Mouse (Mus musculus) liver, embryonic 12.5 days (tissue): Measurements from ENCODE around the gene Tnn. TPM values are rescaled to one million over a fixed set of nuclear protein-coding genes. Genes with fewer than 3 reads are reported as not detected.

Source experiments
- ATAC-seq: fragments of 200-750 bp; cut with Nextera tagmentation; 2 replicates; pipeline ENCODE4 v1.8.0; 2017; ENCODE audit warnings: moderate number of reproducible peaks, mild to moderate bottlenecking, moderate library complexity
- H3K27ac ChIP-seq: fragments of 300-500 bp; sonication (generic); 2 replicates; pipeline ENCODE4 v1.5.1; 2016; ENCODE audit warnings: mild to moderate bottlenecking
- H3K27me3 ChIP-seq: fragments of 300-500 bp; sonication (generic); replicated peaks from 2 replicates; pipeline ENCODE4 v1.6.1; 2016; ENCODE audit warnings: mild to moderate bottlenecking, moderate library complexity
- H3K36me3 ChIP-seq: fragments of 300-500 bp; sonication (generic); 2 replicates; pipeline ENCODE4 v1.6.1; 2016; ENCODE audit warnings: mild to moderate bottlenecking, moderate library complexity
- H3K4me1 ChIP-seq: fragments of 300-500 bp; sonication (generic); 2 replicates; pipeline ENCODE4 v1.6.1; 2016
- H3K4me2 ChIP-seq: fragments of 300-500 bp; sonication (generic); 2 replicates; pipeline ENCODE4 v1.6.1; 2016; ENCODE audit warnings: mild to moderate bottlenecking, moderate library complexity
- H3K4me3 ChIP-seq: fragments of 300-500 bp; sonication (generic); 2 replicates; pipeline ENCODE4 v1.5.1; 2016; ENCODE audit warnings: mild to moderate bottlenecking, moderate library complexity
- H3K9ac ChIP-seq: fragments of 300-500 bp; sonication (generic); 2 replicates; pipeline ENCODE4 v1.6.1; 2016; ENCODE audit warnings: mild to moderate bottlenecking, moderate library complexity
- H3K9me3 ChIP-seq: fragments of 300-500 bp; sonication (generic); replicated peaks from 2 replicates; pipeline ENCODE4 v1.6.1; 2016; ENCODE audit warnings: mild to moderate bottlenecking, moderate library complexity
- WGBS: fragments of 180-500 bp; shearing (Covaris S2); methylation state at CpG from one replicate; pipeline ENCODE4 v1.1.7; 2016; ENCODE audit not compliant: insufficient replicate concordance; 5-methylcytosine and 5-hydroxymethylcytosine counted together
- polyA plus RNA-seq: library from polyadenylated mRNA; unstranded; fragments of >200 nt; fragmentation: Nextera tagmentation; extraction: Ambion mirVana; gene quantifications from 2 replicates; pipeline ENCODE4 v1.2.1, GENCODE M21; 2016

Tnn gene
- polyA plus RNA-seq, 1 experiment from 2014 or later = 0.02 TPM

GRCm38 (mm10) chr1:160144343-160144742, 9.0 kb downstream of the Tnn start:
- Histone ChIP-seq H3K9me3 (no peaks in the 10 kb centered on the region), H3K27ac (no peak overlapping the region), H3K4me2 (no peak overlapping the region), H3K27me3 (no peaks in the 10 kb centered on the region), H3K9ac (no peak overlapping the region), H3K4me1 (no peaks in the 10 kb centered on the region), H3K4me3 (no peak overlapping the region), H3K36me3 (no peaks in the 10 kb centered on the region)
- whole genome bisulfite sequencing = 71% methylated on average over 7 of the region's 7 CpGs
- no peak for ATAC-seq

DNA sequence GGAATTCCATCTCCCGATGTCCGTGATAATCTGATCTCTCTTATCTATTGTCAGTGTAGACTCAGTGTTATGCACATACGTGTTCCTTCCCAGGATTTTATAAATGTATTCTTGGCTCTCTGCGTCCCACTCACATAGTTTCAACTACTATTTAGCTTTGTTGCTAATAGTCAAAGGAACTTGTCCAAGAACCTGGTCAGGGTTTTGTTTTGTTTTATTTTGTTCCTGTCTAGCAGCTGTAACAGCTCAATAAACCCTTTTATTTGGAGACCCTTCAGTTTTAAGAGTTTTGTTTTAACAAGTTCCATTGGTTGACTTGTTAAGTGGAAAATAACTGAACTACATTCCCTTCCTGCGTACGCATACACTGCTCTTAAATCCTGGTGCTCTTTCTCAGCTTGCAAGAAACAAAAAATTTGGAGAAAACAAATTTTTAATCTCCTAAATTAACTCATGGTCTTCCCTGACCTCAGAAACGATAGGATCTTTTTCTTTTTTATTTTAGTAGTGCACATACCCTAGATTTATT, 17.0 kb downstream of the Tnn start:
- no peaks in the 10 kb centered on the region for H3K4me1 ChIP-seq
- no peaks in the 10 kb centered on the region for H3K36me3 ChIP-seq
- no peak overlapping the region for H3K9ac ChIP-seq
- no peak for ATAC-seq
- H3K27me3 ChIP-seq = no peaks in the 10 kb centered on the region
- H3K27ac ChIP-seq = no peak overlapping the region
- H3K4me3 ChIP-seq = no peak overlapping the region
- WGBS = 73% methylated on average over 7 of the region's 7 CpGs
- no peak overlapping the region for H3K4me2 ChIP-seq
- no peaks in the 10 kb centered on the region for H3K9me3 ChIP-seq

DNA sequence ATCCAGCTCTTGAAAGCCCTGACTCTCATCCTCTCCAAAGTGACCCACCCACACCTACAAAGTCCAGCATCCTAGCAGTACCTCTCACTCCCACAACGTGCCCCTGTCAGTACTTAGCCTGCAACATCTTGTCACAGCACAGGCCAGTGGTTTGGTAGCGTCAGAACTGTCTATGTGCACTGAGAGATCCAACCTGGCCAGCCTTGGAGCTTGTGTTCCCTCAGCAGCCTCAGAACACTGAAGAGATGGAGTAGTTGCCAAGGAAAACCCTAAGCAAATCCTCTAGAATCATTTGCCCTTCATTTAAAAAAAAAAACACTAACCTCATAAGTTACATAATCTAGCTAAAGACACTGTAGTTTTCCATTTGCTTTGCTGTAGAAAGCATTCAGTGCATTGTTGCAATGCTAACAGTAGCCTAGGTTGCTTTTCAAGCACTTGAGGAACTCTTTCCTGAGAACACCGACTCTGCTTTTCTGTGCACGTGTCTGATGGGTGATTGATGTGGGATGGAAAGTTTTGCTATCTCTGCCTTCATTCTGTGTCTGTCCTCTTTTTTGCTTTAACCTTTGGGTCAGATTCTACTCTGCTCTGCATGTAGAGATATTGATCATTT, 19.8 kb downstream of the Tnn start:
- H3K4me2 ChIP-seq = no peak overlapping the region
- no peak overlapping the region for H3K4me3 ChIP-seq
- no peak overlapping the region for H3K9ac ChIP-seq
- WGBS = 38% methylated on average over 4 of the region's 4 CpGs
- no peak overlapping the region for H3K27ac ChIP-seq
- no peaks in the 10 kb centered on the region for H3K27me3 ChIP-seq
- no peak for ATAC-seq
- no peaks in the 10 kb centered on the region for H3K36me3 ChIP-seq
- no peaks in the 10 kb centered on the region for H3K4me1 ChIP-seq
- H3K9me3 ChIP-seq = no peaks in the 10 kb centered on the region

- no peak for ATAC-seq
- H3K4me1 ChIP-seq = no peaks in the 10 kb centered on the region
- H3K4me3 ChIP-seq = no peak overlapping the region
- no peak overlapping the region for H3K4me2 ChIP-seq
- H3K36me3 ChIP-seq = no peaks in the 10 kb centered on the region
- no peaks in the 10 kb centered on the region for H3K27me3 ChIP-seq
- 66% methylated on average over 2 of the region's 2 CpGs for WGBS
- H3K9ac ChIP-seq = no peak overlapping the region
- H3K27ac ChIP-seq = no peak overlapping the region
- no peaks in the 10 kb centered on the region for H3K9me3 ChIP-seq
Measured at GRCm38 (mm10) chr1:160123957-160124356, 29.4 kb downstream of the Tnn start.

DNA sequence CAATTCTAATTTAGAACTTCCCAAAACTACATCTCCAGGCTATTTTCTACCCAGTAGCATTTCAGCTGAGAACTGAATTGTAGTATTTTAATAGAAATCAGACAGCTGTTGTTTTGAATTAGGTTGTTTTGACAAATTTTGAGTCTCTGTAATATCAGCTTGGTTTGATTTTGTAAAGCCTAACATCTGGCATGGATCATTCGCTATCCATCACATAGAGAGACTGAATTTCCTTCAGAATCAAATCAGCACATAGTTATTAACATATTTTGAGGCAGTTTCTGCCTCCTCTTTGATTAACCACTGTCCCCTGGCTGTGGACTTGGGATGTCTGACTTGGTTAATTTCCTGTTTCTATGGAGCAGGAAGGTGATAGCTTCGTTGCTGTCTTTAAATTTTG, 44.8 kb downstream of the Tnn start:
- Histone ChIP-seq H3K4me2 (no peak overlapping the region), H3K4me1 (no peaks in the 10 kb centered on the region), H3K9ac (no peak overlapping the region), H3K27me3 (no peaks in the 10 kb centered on the region), H3K36me3 (no peaks in the 10 kb centered on the region), H3K9me3 (no peaks in the 10 kb centered on the region), H3K27ac (no peak overlapping the region), H3K4me3 (no peak overlapping the region)
- 55% methylated on average over 2 of the region's 2 CpGs for WGBS
- no peak for ATAC-seq

DNA sequence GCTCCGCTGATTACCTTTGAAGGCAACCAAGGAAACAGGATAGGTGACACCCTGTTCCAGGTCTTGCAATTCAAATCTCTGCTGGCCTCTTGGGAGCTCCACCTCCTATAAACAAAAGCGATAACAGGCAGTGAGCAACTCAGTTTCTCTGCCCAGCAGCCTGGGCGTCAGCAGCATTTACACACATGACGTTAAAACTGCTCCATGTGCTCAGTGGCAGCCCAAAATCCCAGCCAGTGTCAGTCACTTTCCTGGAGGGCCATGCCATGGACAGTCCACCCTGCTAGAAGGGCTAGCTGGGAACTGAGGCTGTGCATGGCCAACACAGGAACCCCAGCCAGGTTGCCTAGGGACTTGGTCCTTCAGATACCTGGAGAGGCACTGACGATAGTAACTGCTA, 48.0 kb downstream of the Tnn start:
- Histone ChIP-seq H3K27me3 (no peaks in the 10 kb centered on the region), H3K4me2 (no peak overlapping the region), H3K27ac (no peak overlapping the region), H3K9me3 (no peaks in the 10 kb centered on the region), H3K36me3 (no peaks in the 10 kb centered on the region), H3K9ac (no peak overlapping the region), H3K4me1 (no peaks in the 10 kb centered on the region), H3K4me3 (no peak overlapping the region)
- no peak for ATAC-seq
- 73% methylated on average over 5 of the region's 5 CpGs for WGBS

DNA sequence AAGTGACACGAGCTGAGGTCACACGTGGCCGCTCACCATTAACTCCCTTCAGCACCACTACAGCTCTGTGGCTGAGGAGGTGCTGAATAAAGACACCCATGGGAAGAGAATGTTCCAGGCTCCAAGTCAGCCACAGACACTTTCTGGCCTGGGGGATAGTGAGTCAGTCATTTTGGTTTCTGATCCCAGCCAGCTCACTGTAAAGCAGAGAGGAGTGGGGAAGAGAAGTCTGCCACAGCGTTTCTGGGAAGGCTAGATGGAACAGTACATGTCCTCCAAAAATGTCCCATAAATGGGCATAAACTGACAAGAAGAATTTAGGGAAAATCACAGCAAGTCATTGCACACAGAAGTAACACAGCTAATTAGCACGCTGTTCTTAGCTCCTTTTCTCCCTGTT, 52.4 kb downstream of the Tnn start:
- H3K27me3 ChIP-seq = no peaks in the 10 kb centered on the region
- no peak overlapping the region for H3K4me2 ChIP-seq
- no peak overlapping the region for H3K4me3 ChIP-seq
- ATAC-seq = no peak
- no peaks in the 10 kb centered on the region for H3K9me3 ChIP-seq
- H3K27ac ChIP-seq = no peak overlapping the region
- H3K4me1 ChIP-seq = no peaks in the 10 kb centered on the region
- no peak overlapping the region for H3K9ac ChIP-seq
- no peaks in the 10 kb centered on the region for H3K36me3 ChIP-seq
- 72% methylated on average over 5 of the region's 5 CpGs for WGBS

- no peak overlapping the region for H3K4me3 ChIP-seq
- 69% methylated on average over 5 of the region's 5 CpGs for WGBS
- ATAC-seq = no peak
- no peaks in the 10 kb centered on the region for H3K9me3 ChIP-seq
- no peak overlapping the region for H3K4me2 ChIP-seq
- H3K27ac ChIP-seq = no peak overlapping the region
- no peak overlapping the region for H3K9ac ChIP-seq
- no peaks in the 10 kb centered on the region for H3K27me3 ChIP-seq
- no peaks in the 10 kb centered on the region for H3K36me3 ChIP-seq
- H3K4me1 ChIP-seq = no peaks in the 10 kb centered on the region
Measured at GRCm38 (mm10) chr1:160099659-160100302, 53.6 kb downstream of the Tnn start.

GRCm38 (mm10) chr1:160086651-160087050, 66.7 kb downstream of the Tnn start:
- Histone ChIP-seq H3K4me2 (no peak overlapping the region), H3K4me3 (no peak overlapping the region), H3K27ac (no peak overlapping the region), H3K9me3 (no peaks in the 10 kb centered on the region), H3K4me1 (no peaks in the 10 kb centered on the region), H3K9ac (no peak overlapping the region), H3K36me3 (no peaks in the 10 kb centered on the region), H3K27me3 (no peaks in the 10 kb centered on the region)
- ATAC-seq = no peak
- 69% methylated on average over 2 of the region's 2 CpGs for WGBS

DNA sequence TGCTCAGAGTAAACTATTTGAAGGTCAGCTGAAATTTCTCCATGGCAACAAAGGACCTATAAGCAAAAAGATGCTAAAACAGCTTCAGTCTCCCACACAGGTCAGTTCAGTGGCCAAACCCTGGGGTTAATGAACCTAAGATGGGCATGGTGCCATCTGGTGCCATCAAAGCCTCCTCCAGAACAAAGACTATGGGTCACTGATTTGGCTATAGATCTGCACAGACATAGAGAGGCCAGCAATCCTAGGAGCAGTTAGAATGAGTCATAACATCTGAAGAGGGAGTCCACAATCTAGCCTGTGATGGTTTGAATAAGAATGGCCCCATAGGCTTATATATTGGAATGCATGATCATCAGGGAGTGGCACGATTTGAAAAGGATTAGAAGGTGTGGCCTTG, 69.1 kb downstream of the Tnn start:
- Histone ChIP-seq H3K27ac (no peak overlapping the region), H3K9me3 (no peaks in the 10 kb centered on the region), H3K36me3 (no peaks in the 10 kb centered on the region), H3K4me2 (no peak overlapping the region), H3K9ac (no peak overlapping the region), H3K4me3 (no peak overlapping the region), H3K4me1 (peaks cover 5% of the 10 kb centered on the region), H3K27me3 (no peaks in the 10 kb centered on the region)
- no peak for ATAC-seq
- WGBS = 58% methylated on average over 1 of the region's 1 CpGs

DNA sequence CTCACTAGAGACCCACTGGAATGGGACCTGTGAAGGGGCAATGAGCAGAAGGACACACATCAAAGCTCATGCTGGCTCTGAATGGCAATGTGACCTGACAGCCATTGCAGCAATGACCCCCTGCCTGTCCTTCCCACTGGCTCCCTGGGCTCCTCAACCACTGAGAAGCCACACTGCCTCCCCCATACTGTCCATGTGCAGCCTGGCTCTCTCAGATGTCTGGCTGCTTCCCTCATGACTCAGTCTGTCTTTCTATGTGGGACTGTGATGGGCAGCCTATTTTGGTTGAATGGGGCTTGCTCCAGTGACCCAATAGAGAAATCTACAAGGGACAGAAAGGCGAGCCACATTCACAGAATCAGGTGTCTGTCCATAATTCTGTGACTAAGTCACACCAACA, 70.7 kb downstream of the Tnn start:
- Histone ChIP-seq H3K9me3 (no peaks in the 10 kb centered on the region), H3K4me3 (no peak overlapping the region), H3K27me3 (no peaks in the 10 kb centered on the region), H3K36me3 (peaks cover 6% of the 10 kb centered on the region), H3K9ac (no peak overlapping the region), H3K27ac (no peak overlapping the region), H3K4me1 (peaks cover 9% of the 10 kb centered on the region), H3K4me2 (no peak overlapping the region)
- no peak for ATAC-seq
- WGBS = 54% methylated on average over 1 of the region's 1 CpGs

DNA sequence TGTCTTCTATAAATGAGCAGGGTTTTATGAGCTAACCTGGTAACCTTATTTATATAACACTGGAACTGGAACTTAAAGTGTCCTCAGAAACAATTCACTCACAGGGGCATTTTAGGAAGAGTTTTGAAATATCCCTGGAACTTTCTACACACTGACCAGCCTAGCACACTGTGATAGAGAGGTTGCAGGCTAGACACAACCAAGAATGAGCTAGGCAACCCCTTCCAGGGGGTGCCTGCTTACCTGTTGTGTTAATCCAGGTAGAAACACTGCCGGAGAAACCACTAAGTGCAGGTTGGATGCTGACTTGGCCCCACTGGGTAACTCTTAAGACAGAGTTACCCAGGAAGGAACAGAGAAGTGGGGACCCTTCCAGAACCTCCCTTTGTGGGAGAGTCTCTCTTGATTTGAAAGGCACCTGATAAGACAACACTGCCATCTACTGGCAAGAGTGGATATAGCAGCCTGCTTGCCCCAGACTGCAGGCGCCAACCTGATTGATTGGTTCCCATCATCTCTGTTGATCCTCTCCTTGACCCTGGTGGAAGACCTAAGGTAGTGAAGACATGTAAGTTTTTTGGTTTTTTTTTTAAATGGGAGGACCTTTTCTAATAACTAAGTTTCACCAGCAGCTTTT, 72.5 kb downstream of the Tnn start:
- Histone ChIP-seq H3K36me3 (peaks cover 23% of the 10 kb centered on the region), H3K27ac (no peak overlapping the region), H3K4me2 (no peak overlapping the region), H3K4me3 (no peak overlapping the region), H3K27me3 (no peaks in the 10 kb centered on the region), H3K9ac (no peak overlapping the region), H3K9me3 (no peaks in the 10 kb centered on the region), H3K4me1 (peaks cover 9% of the 10 kb centered on the region)
- 0 out of 2 replicates have a peak, but pooled peaks have one; percentile 43 for ATAC-seq
- 27% methylated on average over 2 of the region's 2 CpGs for WGBS
